Mouse (Mus musculus) kidney, embryonic 14.5 days (tissue): ENCODE results near the gene Gtf2f1. TPM values are rescaled to one million over a fixed set of nuclear protein-coding genes. Genes with fewer than 3 reads are reported as not detected.

Experiments
- polyA plus RNA-seq: library from polyadenylated mRNA; unstranded; fragments of >200 nt; fragmentation: Nextera tagmentation; extraction: Ambion mirVana; gene quantifications from 2 replicates; pipeline ENCODE4 v1.2.1, GENCODE M21; 2014

Gene Gtf2f1
- polyA plus RNA-seq, 1 experiment from 2014 or later, result 65.6 TPM

Other genes starting within 250 kb of the Gtf2f1 start
- gene Dus3l, start 246.5 kb downstream of the Gtf2f1 start, polyA plus RNA-seq, result 37.8 and 48.0 TPM in 2 replicates
- 1.7 and 2.3 TPM in 2 replicates for gene Prr22, start 241.0 kb downstream of the Gtf2f1 start, polyA plus RNA-seq
- gene Rfx2, start 180.3 kb downstream of the Gtf2f1 start, polyA plus RNA-seq, result 2.3 and 3.9 TPM in 2 replicates
- not detected in 2 replicates for gene Acsbg2, start 136.8 kb downstream of the Gtf2f1 start, polyA plus RNA-seq
- gene 1700061G19Rik, start 135.8 kb downstream of the Gtf2f1 start, polyA plus RNA-seq, result 0.15 and 0.30 TPM in 2 replicates
- gene Mllt1, start 75.9 kb downstream of the Gtf2f1 start, polyA plus RNA-seq, result 35.5 and 35.8 TPM in 2 replicates
- not detected in 2 replicates for gene Acer1, start 29.2 kb downstream of the Gtf2f1 start, polyA plus RNA-seq
- 173 and 206 TPM in 2 replicates for gene Clpp, start 21.0 kb downstream of the Gtf2f1 start, polyA plus RNA-seq
- 54.8 and 55.8 TPM in 2 replicates for gene Alkbh7, start 13.9 kb downstream of the Gtf2f1 start, polyA plus RNA-seq
- 1.4 TPM in 1 of 2 replicates, not detected in the other for gene Pspn, start 11.3 kb downstream of the Gtf2f1 start, polyA plus RNA-seq
- gene Gm17949, start 181 bp upstream of the Gtf2f1 start, polyA plus RNA-seq, result 0.24 and 0.39 TPM in 2 replicates
- gene Khsrp, start 20.2 kb upstream of the Gtf2f1 start, polyA plus RNA-seq, result 46.2 and 65.9 TPM in 2 replicates
- gene Slc25a41, start 30.4 kb upstream of the Gtf2f1 start, polyA plus RNA-seq, result 0.16 TPM in 1 of 2 replicates, not detected in the other
- 46.4 and 48.7 TPM in 2 replicates for gene Crb3, start 47.8 kb upstream of the Gtf2f1 start, polyA plus RNA-seq
- 12.9 and 13.2 TPM in 2 replicates for gene Slc25a23, start 48.6 kb upstream of the Gtf2f1 start, polyA plus RNA-seq
- gene Dennd1c, start 67.2 kb upstream of the Gtf2f1 start, polyA plus RNA-seq, result 3.4 and 4.4 TPM in 2 replicates
- 23.3 and 23.8 TPM in 2 replicates for gene Tubb4a, start 76.5 kb upstream of the Gtf2f1 start, polyA plus RNA-seq
- 9.8 and 10.1 TPM in 2 replicates for gene Tnfsf9, start 94.0 kb upstream of the Gtf2f1 start, polyA plus RNA-seq
- gene Cd70, start 138.5 kb upstream of the Gtf2f1 start, polyA plus RNA-seq, result not detected in 2 replicates
- gene Tnfsf14, start 182.9 kb upstream of the Gtf2f1 start, polyA plus RNA-seq, result not detected in 2 replicates
- gene C3, start 216.8 kb upstream of the Gtf2f1 start, polyA plus RNA-seq, result 0.19 and 1.2 TPM in 2 replicates
- 32.8 and 36.8 TPM in 2 replicates for gene Gpr108, start 237.2 kb upstream of the Gtf2f1 start, polyA plus RNA-seq
- gene Trip10, start 238.2 kb upstream of the Gtf2f1 start, polyA plus RNA-seq, result 29.7 and 37.1 TPM in 2 replicates